Mouse (Mus musculus) right cerebral cortex, adult 18-20 months (tissue): ENCODE measurements around the gene Cdc6.
"Not testable (repeated sequence)": the region's sequence is repeated elsewhere in the genome, so short reads cannot be mapped to it uniquely, and the experiment has no call there.

Experiments
- DNase-seq: peaks from one replicate; pipeline ENCODE4 v3.0.0; 2022; ENCODE audit warnings: mixed read lengths

The Cdc6 gene

GRCm38 (mm10) chr11:98910415-98910814, 2.8 kb downstream of the Cdc6 start:
- no peak for DNase-seq

GRCm38 (mm10) chr11:98911498-98911897, 3.9 kb downstream of the Cdc6 start:
- no peak for DNase-seq

GRCm38 (mm10) chr11:98914196-98914595, 6.6 kb downstream of the Cdc6 start:
- DNase-seq: no peak

- not testable (repeated sequence) for DNase-seq
These were observed 8.8 kb downstream of the Cdc6 start for GRCm38 (mm10) chr11:98916376-98916775.

GRCm38 (mm10) chr11:98917428-98918005, 9.9 kb downstream of the Cdc6 start:
- DNase-seq: no peak

GRCm38 (mm10) chr11:98918231-98918630, 10.6 kb downstream of the Cdc6 start:
- DNase-seq: no peak

- no peak for DNase-seq
These were observed 11.4 kb downstream of the Cdc6 start for GRCm38 (mm10) chr11:98919009-98919408.

GRCm38 (mm10) chr11:98921813-98922212, 14.2 kb downstream of the Cdc6 start:
- DNase-seq: not testable (repeated sequence)

- not testable (repeated sequence) for DNase-seq
These were observed 14.7 kb downstream of the Cdc6 start for GRCm38 (mm10) chr11:98922307-98922706.

- not testable (repeated sequence) for DNase-seq
These were observed 15.5 kb downstream of the Cdc6 start for GRCm38 (mm10) chr11:98922851-98923711.

- DNase-seq: no peak
These were observed 17.1 kb downstream of the Cdc6 start for GRCm38 (mm10) chr11:98924633-98925175.

GRCm38 (mm10) chr11:98925265-98925721, 17.7 kb downstream of the Cdc6 start:
- no peak for DNase-seq

- no peak for DNase-seq
These were observed 18.3 kb downstream of the Cdc6 start for GRCm38 (mm10) chr11:98925868-98926311.

GRCm38 (mm10) chr11:98926553-98926952, 19.0 kb downstream of the Cdc6 start:
- DNase-seq: no peak

- no peak for DNase-seq
These were observed 20.0 kb downstream of the Cdc6 start, which contains the start of gene Rara for GRCm38 (mm10) chr11:98927438-98928076. Gene Rara, plus strand, starts transcription at chr11:98927818.

- DNase-seq: no peak
These were observed 20.7 kb downstream of the Cdc6 start for GRCm38 (mm10) chr11:98928186-98928893.

- no peak for DNase-seq
These were observed 21.9 kb downstream of the Cdc6 start for GRCm38 (mm10) chr11:98929503-98929902.

GRCm38 (mm10) chr11:98930127-98930601, 22.6 kb downstream of the Cdc6 start:
- DNase-seq: no peak

GRCm38 (mm10) chr11:98930773-98931512, 23.3 kb downstream of the Cdc6 start:
- no peak for DNase-seq

- DNase-seq: no peak
These were observed 24.1 kb downstream of the Cdc6 start for GRCm38 (mm10) chr11:98931513-98932292.
